In the genomic region with DNA sequence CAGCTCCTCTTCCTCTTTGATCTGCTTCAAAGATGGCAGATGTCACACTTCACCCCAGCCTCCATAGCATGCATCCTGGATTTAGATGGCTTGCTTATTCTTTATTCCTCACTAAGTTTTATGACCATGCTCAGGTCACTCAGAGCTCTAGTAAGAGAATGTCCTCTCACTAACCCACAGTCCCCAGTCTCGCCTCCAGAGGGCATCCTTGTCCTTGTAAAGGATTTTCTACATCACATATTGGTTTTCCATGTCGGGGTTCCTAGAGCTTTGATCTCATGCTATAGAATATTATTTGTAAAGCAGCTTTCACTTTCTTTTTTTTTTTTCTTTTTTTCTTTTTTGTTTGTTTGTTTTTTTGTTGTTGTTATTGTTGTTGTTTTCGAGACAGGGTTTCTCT, we compare ENCODE assay signal across 8 mouse cellular contexts. TPM values are rescaled to one million over a fixed set of nuclear protein-coding genes. Genes with fewer than 3 reads are reported as not detected.
A peak's percentile ranks its signal among the peaks of the same experiment; 100 is the strongest.
DNase-seq lines count a peak whose midpoint lies in the region.

No protein-coding gene starts in this region.

- peak; percentile 38 for DNase-seq in gastrocnemius, postnatal 14 days
- no peak for DNase-seq in gastrocnemius, postnatal 36 days
- peak; percentile 26 for DNase-seq in ovary, postnatal 36 days (ENCODE audit: low spot score)
- DNase-seq in ovary, adult 18-20 months (ENCODE audit: low spot score): no peak
- peak; percentile 72 for DNase-seq in embryo, embryonic 10.5 days (ENCODE audit: low spot score)
- peak; percentile 66 for DNase-seq in lung, postnatal 25 days (ENCODE audit: low spot score)
- no peak for DNase-seq in urinary bladder, postnatal 36 days (ENCODE audit: low spot score in 2 of 2)
- no peak for DNase-seq in urinary bladder, adult 2 months (ENCODE audit: low spot score)

- intact Hi-C loops in gastrocnemius, postnatal 14 days (cut with DNase I; ENCODE audit: low total_unique reads): no loop called here
- intact Hi-C loops in gastrocnemius, postnatal 36 days (cut with DNase I): no loop called here

RNA-seq across cellular contexts. Expression of gene Adcy7, which starts 19.4 kb away (rescaled TPM):
- total RNA-seq in gastrocnemius, postnatal 14 days (2021): 10 to 100 TPM in 1 of 2 experiments, 1 to 10 TPM in 1; 6.8 to 13.3 TPM
- 1 to 10 TPM; 4.9 to 5.2 TPM for total RNA-seq in gastrocnemius, postnatal 36 days (2021)
- 15.0 and 15.2 TPM in 2 replicates for polyA plus RNA-seq in urinary bladder, adult 2 months (2012; rRNA removed)

RNA-seq across cellular contexts. Expression of gene Tent4b, which starts 53.8 kb away (rescaled TPM):
- 10 to 100 TPM; 10.1 to 11.2 TPM for total RNA-seq in gastrocnemius, postnatal 14 days (2021)
- 10 to 100 TPM; 12.8 to 13.3 TPM for total RNA-seq in gastrocnemius, postnatal 36 days (2021)
- 17.6 and 18.9 TPM in 2 replicates for polyA plus RNA-seq in urinary bladder, adult 2 months (2012; rRNA removed)

Comparison
In these comparisons a context has a peak if more than half of its experiments do, and no peak if none do; other contexts are left out.
1. DNase-seq: peak in gastrocnemius, postnatal 14 days (single experiment), ovary, postnatal 36 days (single experiment), embryo, embryonic 10.5 days (single experiment) and lung, postnatal 25 days (single experiment); none in gastrocnemius, postnatal 36 days (0 of 2), ovary, adult 18-20 months (single experiment), urinary bladder, postnatal 36 days (0 of 2) and urinary bladder, adult 2 months (single experiment).